Mouse (Mus musculus) hindbrain, embryonic 11.5 days (tissue): Measurements from ENCODE around the gene Ldb2. TPM values are rescaled to one million over a fixed set of nuclear protein-coding genes. Genes with fewer than 3 reads are reported as not detected.

Experiments
- ATAC-seq: fragments of 200-750 bp; cut with Nextera tagmentation; 2 replicates; pipeline ENCODE4 v1.8.0; 2017; ENCODE audit warnings: mild to moderate bottlenecking, moderate TSS enrichment, moderate library complexity; ENCODE audit not compliant: low FRiP score
- DNase-seq: peaks from one replicate; pipeline ENCODE4 v3.0.0-alpha.2; 2015; ENCODE audit warnings: low spot score
- H3K27ac ChIP-seq: fragments of 300-500 bp; sonication (generic); 2 replicates; pipeline ENCODE4 v1.5.1; 2014; ENCODE audit warnings: mild to moderate bottlenecking, low read depth, low read length
- H3K27me3 ChIP-seq: fragments of 300-500 bp; sonication (generic); 2 replicates; pipeline ENCODE4 v1.6.1; 2014; ENCODE audit warnings: mild to moderate bottlenecking, low read length, moderate library complexity, mixed read lengths; ENCODE audit not compliant: control insufficient read depth, insufficient read depth
- H3K36me3 ChIP-seq: fragments of 300-500 bp; sonication (generic); 2 replicates; pipeline ENCODE4 v1.6.1; 2014; ENCODE audit warnings: mild to moderate bottlenecking, low read length, moderate library complexity, mixed read lengths; ENCODE audit not compliant: control insufficient read depth, insufficient read depth
- H3K4me1 ChIP-seq: fragments of 300-500 bp; sonication (generic); replicated peaks from 2 replicates; pipeline ENCODE4 v1.6.1; 2014; ENCODE audit warnings: low read length, mixed read lengths; ENCODE audit not compliant: control insufficient read depth, insufficient read depth
- H3K4me2 ChIP-seq: fragments of 300-500 bp; sonication (generic); replicated peaks from 2 replicates; pipeline ENCODE4 v1.6.1; 2014; ENCODE audit warnings: mild to moderate bottlenecking, low read depth, low read length
- H3K4me3 ChIP-seq: fragments of 300-500 bp; sonication (generic); 2 replicates; pipeline ENCODE4 v1.5.1; 2014; ENCODE audit warnings: low read depth, low read length
- H3K9ac ChIP-seq: fragments of 300-500 bp; sonication (generic); 2 replicates; pipeline ENCODE4 v1.6.1; 2014; ENCODE audit warnings: low read depth, low read length
- H3K9me3 ChIP-seq: fragments of 300-500 bp; sonication (generic); 2 replicates; pipeline ENCODE4 v1.6.1; 2016; ENCODE audit warnings: low read length; ENCODE audit not compliant: control insufficient read depth
- WGBS: fragments of 180-500 bp; shearing (Covaris S2); extraction: QIAGEN DNeasy Blood & Tissue Kit; methylation state at CpG from one replicate; pipeline ENCODE4 v1.1.7; 2014; 5-methylcytosine and 5-hydroxymethylcytosine counted together
- polyA plus RNA-seq: library from polyadenylated mRNA; unstranded; fragments of >200 nt; fragmentation: Nextera tagmentation; extraction: Ambion mirVana; gene quantifications from 2 replicates; pipeline ENCODE4 v1.2.1, GENCODE M21; 2014

The Ldb2 gene
- polyA plus RNA-seq, 1 experiment from 2014 or later, result 33.6 TPM

- no peak overlapping the region for H3K9ac ChIP-seq
Measured at GRCm38 (mm10) chr5:44779340-44779739, 20.1 kb downstream of the Ldb2 start.

GRCm38 (mm10) chr5:44768472-44768871, 31.0 kb downstream of the Ldb2 start:
- Histone ChIP-seq H3K4me1 (no peaks in the 10 kb centered on the region), H3K9me3 (no peaks in the 10 kb centered on the region), H3K36me3 (no peaks in the 10 kb centered on the region), H3K27ac (no peak overlapping the region), H3K4me2 (no peak overlapping the region), H3K9ac (no peak overlapping the region), H3K4me3 (no peak overlapping the region), H3K27me3 (no peaks in the 10 kb centered on the region)
- DNase-seq (no peak), ATAC-seq (no peak)
- 88% methylated on average over 8 of the region's 8 CpGs for WGBS

More at GRCm38 (mm10) chr5:44779340-44779739, 20.1 kb downstream of the Ldb2 start:
- Histone ChIP-seq H3K4me1 (no peaks in the 10 kb centered on the region), H3K27ac (no peak overlapping the region), H3K4me3 (no peak overlapping the region), H3K4me2 (no peak overlapping the region), H3K9me3 (no peaks in the 10 kb centered on the region), H3K36me3 (no peaks in the 10 kb centered on the region), H3K27me3 (no peaks in the 10 kb centered on the region)
- no peak for ATAC-seq
- DNase-seq, result no peak
- 90% methylated on average over 4 of the region's 4 CpGs for WGBS

- Histone ChIP-seq H3K9me3 (no peaks in the 10 kb centered on the region), H3K4me1 (no peaks in the 10 kb centered on the region), H3K4me2 (no peak overlapping the region), H3K4me3 (no peak overlapping the region), H3K36me3 (no peaks in the 10 kb centered on the region), H3K27ac (no peak overlapping the region), H3K9ac (no peak overlapping the region), H3K27me3 (no peaks in the 10 kb centered on the region)
- no peak for ATAC-seq
- DNase-seq, result no peak
- WGBS, result 84% methylated on average over 7 of the region's 7 CpGs
Measured at GRCm38 (mm10) chr5:44764911-44765310, 34.6 kb downstream of the Ldb2 start.

GRCm38 (mm10) chr5:44759178-44759577, 40.3 kb downstream of the Ldb2 start:
- H3K9ac ChIP-seq, result no peak overlapping the region
- H3K27ac ChIP-seq, result no peak overlapping the region
- H3K4me2 ChIP-seq, result no peak overlapping the region
- ATAC-seq (no peak), DNase-seq (no peak)
- H3K27me3 ChIP-seq, result no peaks in the 10 kb centered on the region
- WGBS, result 84% methylated on average over 4 of the region's 4 CpGs
- no peaks in the 10 kb centered on the region for H3K36me3 ChIP-seq
- no peaks in the 10 kb centered on the region for H3K9me3 ChIP-seq
- H3K4me1 ChIP-seq, result no peaks in the 10 kb centered on the region
- H3K4me3 ChIP-seq, result no peak overlapping the region

GRCm38 (mm10) chr5:44754156-44754910, 45.1 kb downstream of the Ldb2 start:
- Histone ChIP-seq H3K27ac (no peak overlapping the region), H3K27me3 (no peaks in the 10 kb centered on the region), H3K36me3 (no peaks in the 10 kb centered on the region), H3K9ac (no peak overlapping the region), H3K4me1 (no peaks in the 10 kb centered on the region), H3K4me3 (no peak overlapping the region), H3K9me3 (no peaks in the 10 kb centered on the region), H3K4me2 (no peak overlapping the region)
- 57% methylated on average over 1 of the region's 1 CpGs for WGBS
- DNase-seq (no peak), ATAC-seq (no peak)

GRCm38 (mm10) chr5:44745706-44746105, 53.8 kb downstream of the Ldb2 start:
- Histone ChIP-seq H3K4me3 (no peak overlapping the region), H3K9me3 (no peaks in the 10 kb centered on the region), H3K27ac (no peak overlapping the region), H3K9ac (no peak overlapping the region), H3K27me3 (no peaks in the 10 kb centered on the region), H3K4me1 (no peaks in the 10 kb centered on the region), H3K4me2 (no peak overlapping the region), H3K36me3 (no peaks in the 10 kb centered on the region)
- ATAC-seq (no peak), DNase-seq (no peak)
- 94% methylated on average over 1 of the region's 1 CpGs for WGBS

GRCm38 (mm10) chr5:44736366-44736765, 63.1 kb downstream of the Ldb2 start:
- no peak overlapping the region for H3K27ac ChIP-seq
- no peak for ATAC-seq
- no peaks in the 10 kb centered on the region for H3K4me1 ChIP-seq
- DNase-seq, result no peak
- no peaks in the 10 kb centered on the region for H3K9me3 ChIP-seq
- 80% methylated on average over 3 of the region's 3 CpGs for WGBS
- no peaks in the 10 kb centered on the region for H3K27me3 ChIP-seq
- H3K9ac ChIP-seq, result no peak overlapping the region
- H3K4me2 ChIP-seq, result no peak overlapping the region
- H3K4me3 ChIP-seq, result no peak overlapping the region
- no peaks in the 10 kb centered on the region for H3K36me3 ChIP-seq

- no peaks in the 10 kb centered on the region for H3K36me3 ChIP-seq
- H3K4me3 ChIP-seq, result no peak overlapping the region
- H3K27ac ChIP-seq, result no peak overlapping the region
- 95% methylated on average over 3 of the region's 3 CpGs for WGBS
- ATAC-seq (no peak), DNase-seq (no peak)
- no peaks in the 10 kb centered on the region for H3K9me3 ChIP-seq
- H3K4me1 ChIP-seq, result no peaks in the 10 kb centered on the region
- no peaks in the 10 kb centered on the region for H3K27me3 ChIP-seq
- H3K4me2 ChIP-seq, result no peak overlapping the region
- H3K9ac ChIP-seq, result no peak overlapping the region
Measured at GRCm38 (mm10) chr5:44734131-44734723, 65.3 kb downstream of the Ldb2 start.
